Mouse (Mus musculus): ENCODE measurements around the gene Cadps2. TPM values are rescaled to one million over a fixed set of nuclear protein-coding genes. Genes with fewer than 3 reads are reported as not detected.

Cadps2 gene
- polyA plus RNA-seq, 1 experiment: 0.02 TPM

- Histone ChIP-seq H3K27me3 (ENCODE audit: control insufficient read depth, insufficient read depth, insufficient read length) (no peaks in the 10 kb centered on the region), H3K36me3 (ENCODE audit: control insufficient read depth, insufficient read depth) (no peaks in the 10 kb centered on the region), H3K4me2 (ENCODE audit: low read depth) (no peak overlapping the region), H3ac (ENCODE audit: control insufficient read depth, insufficient read length) (no peak overlapping the region), H3K4me3 (no peak overlapping the region), H3K79me2 (ENCODE audit: control insufficient read depth, insufficient read depth) (no peaks in the 10 kb centered on the region)
- no peak for TF ChIP-seq SRF (IDR thresholded peaks at IDR 0.05; ENCODE audit: control insufficient read depth, insufficient read length, low read depth)
- TF ChIP-seq TCF3 (IDR thresholded peaks at IDR 0.05; ENCODE audit: insufficient read length, low read depth): no peak
- TF ChIP-seq E2F4 (IDR thresholded peaks at IDR 0.05; ENCODE audit: insufficient read depth): no peak
- TF ChIP-seq POLR2AphosphoS2 (IDR thresholded peaks at IDR 0.05; ENCODE audit: insufficient read length, low read depth): no peak
- no peak for TF ChIP-seq REST (IDR thresholded peaks at IDR 0.05; ENCODE audit: insufficient read depth, insufficient read length)
- no peak for TF ChIP-seq USF1 (IDR thresholded peaks at IDR 0.05; ENCODE audit: low read depth)
- no peak for TF ChIP-seq POLR2A (IDR thresholded peaks at IDR 0.05; ENCODE audit: insufficient read length, low read depth)
- no peak for TF ChIP-seq MYOD1 (IDR thresholded peaks at IDR 0.05; ENCODE audit: control insufficient read depth in 1 of 3, insufficient read length in 2 of 3, low read depth in 2 of 3)
- TF ChIP-seq MYOG (IDR thresholded peaks at IDR 0.05; ENCODE audit: control insufficient read depth in 1 of 3, insufficient read depth in 1 of 3, insufficient read length in 2 of 3, low read depth in 2 of 3): no peak
- no peak for TF ChIP-seq CEBPB (IDR thresholded peaks at IDR 0.05; ENCODE audit: insufficient read depth, poor library complexity, severe bottlenecking)
- TF ChIP-seq MAX (IDR thresholded peaks at IDR 0.05; ENCODE audit: low read depth): no peak
These were observed 558.3 kb downstream of the Cadps2 start for GRCm38 (mm10) chr6:23280811-23281513.

GRCm38 (mm10) chr6:23273483-23273882, 565.7 kb downstream of the Cadps2 start:
- no peaks in the 10 kb centered on the region for H3K79me2 ChIP-seq (ENCODE audit: control insufficient read depth, insufficient read depth)
- no peak for TF ChIP-seq REST (IDR thresholded peaks at IDR 0.05; ENCODE audit: insufficient read depth, insufficient read length)
- no peak for TF ChIP-seq E2F4 (IDR thresholded peaks at IDR 0.05; ENCODE audit: insufficient read depth)
- no peak for TF ChIP-seq POLR2AphosphoS2 (IDR thresholded peaks at IDR 0.05; ENCODE audit: insufficient read length, low read depth)
- no peak for TF ChIP-seq TCF12 (IDR thresholded peaks at IDR 0.05; ENCODE audit: insufficient read depth, poor library complexity, severe bottlenecking)
- no peak for TF ChIP-seq TCF3 (IDR thresholded peaks at IDR 0.05; ENCODE audit: insufficient read length, low read depth)
- no peak for TF ChIP-seq USF1 (IDR thresholded peaks at IDR 0.05; ENCODE audit: low read depth)
- no peak for TF ChIP-seq CEBPB (IDR thresholded peaks at IDR 0.05; ENCODE audit: insufficient read depth, poor library complexity, severe bottlenecking)
- TF ChIP-seq MYOG (IDR thresholded peaks at IDR 0.05; ENCODE audit: control insufficient read depth in 1 of 3, insufficient read depth in 1 of 3, insufficient read length in 2 of 3, low read depth in 2 of 3): no peak
- TF ChIP-seq POLR2A (IDR thresholded peaks at IDR 0.05; ENCODE audit: insufficient read length, low read depth): no peak
- TF ChIP-seq MYOD1 (IDR thresholded peaks at IDR 0.05; ENCODE audit: control insufficient read depth in 1 of 3, insufficient read length in 2 of 3, low read depth in 2 of 3): no peak
- no peak for TF ChIP-seq MAX (IDR thresholded peaks at IDR 0.05; ENCODE audit: low read depth)
- no peak for TF ChIP-seq SRF (IDR thresholded peaks at IDR 0.05; ENCODE audit: control insufficient read depth, insufficient read length, low read depth)
- H3K4me2 ChIP-seq (ENCODE audit: low read depth): no peak overlapping the region
- H3K27me3 ChIP-seq (ENCODE audit: control insufficient read depth, insufficient read depth, insufficient read length): no peaks in the 10 kb centered on the region
- H3K36me3 ChIP-seq (ENCODE audit: control insufficient read depth, insufficient read depth): no peaks in the 10 kb centered on the region
- H3K4me3 ChIP-seq: no peak overlapping the region
- no peak overlapping the region for H3ac ChIP-seq (ENCODE audit: control insufficient read depth, insufficient read length)

- Histone ChIP-seq H3K27me3 (ENCODE audit: control insufficient read depth, insufficient read depth, insufficient read length) (no peaks in the 10 kb centered on the region), H3K79me2 (ENCODE audit: control insufficient read depth, insufficient read depth) (no peaks in the 10 kb centered on the region), H3ac (ENCODE audit: control insufficient read depth, insufficient read length) (no peak overlapping the region), H3K4me2 (ENCODE audit: low read depth) (no peak overlapping the region), H3K4me3 (no peak overlapping the region), H3K36me3 (ENCODE audit: control insufficient read depth, insufficient read depth) (no peaks in the 10 kb centered on the region)
- no peak for TF ChIP-seq USF1 (IDR thresholded peaks at IDR 0.05; ENCODE audit: low read depth)
- no peak for TF ChIP-seq E2F4 (IDR thresholded peaks at IDR 0.05; ENCODE audit: insufficient read depth)
- no peak for TF ChIP-seq REST (IDR thresholded peaks at IDR 0.05; ENCODE audit: insufficient read depth, insufficient read length)
- TF ChIP-seq CEBPB (IDR thresholded peaks at IDR 0.05; ENCODE audit: insufficient read depth, poor library complexity, severe bottlenecking): no peak
- no peak for TF ChIP-seq MAX (IDR thresholded peaks at IDR 0.05; ENCODE audit: low read depth)
- no peak for TF ChIP-seq MYOD1 (IDR thresholded peaks at IDR 0.05; ENCODE audit: control insufficient read depth in 1 of 3, insufficient read length in 2 of 3, low read depth in 2 of 3)
- no peak for TF ChIP-seq TCF3 (IDR thresholded peaks at IDR 0.05; ENCODE audit: insufficient read length, low read depth)
- TF ChIP-seq TCF12 (IDR thresholded peaks at IDR 0.05; ENCODE audit: insufficient read depth, poor library complexity, severe bottlenecking): no peak
- no peak for TF ChIP-seq POLR2A (IDR thresholded peaks at IDR 0.05; ENCODE audit: insufficient read length, low read depth)
- TF ChIP-seq POLR2AphosphoS2 (IDR thresholded peaks at IDR 0.05; ENCODE audit: insufficient read length, low read depth): no peak
- no peak for TF ChIP-seq SRF (IDR thresholded peaks at IDR 0.05; ENCODE audit: control insufficient read depth, insufficient read length, low read depth)
- TF ChIP-seq MYOG (IDR thresholded peaks at IDR 0.05; ENCODE audit: control insufficient read depth in 1 of 3, insufficient read depth in 1 of 3, insufficient read length in 2 of 3, low read depth in 2 of 3): no peak
These were observed 566.2 kb downstream of the Cadps2 start for GRCm38 (mm10) chr6:23272979-23273378.

GRCm38 (mm10) chr6:23272542-23272941, 566.7 kb downstream of the Cadps2 start:
- H3K27me3 ChIP-seq (ENCODE audit: control insufficient read depth, insufficient read depth, insufficient read length): no peaks in the 10 kb centered on the region
- no peak for TF ChIP-seq CEBPB (IDR thresholded peaks at IDR 0.05; ENCODE audit: insufficient read depth, poor library complexity, severe bottlenecking)
- TF ChIP-seq MYOG (IDR thresholded peaks at IDR 0.05; ENCODE audit: control insufficient read depth in 1 of 3, insufficient read depth in 1 of 3, insufficient read length in 2 of 3, low read depth in 2 of 3): no peak
- TF ChIP-seq POLR2A (IDR thresholded peaks at IDR 0.05; ENCODE audit: insufficient read length, low read depth): no peak
- TF ChIP-seq E2F4 (IDR thresholded peaks at IDR 0.05; ENCODE audit: insufficient read depth): no peak
- TF ChIP-seq USF1 (IDR thresholded peaks at IDR 0.05; ENCODE audit: low read depth): no peak
- no peak for TF ChIP-seq TCF12 (IDR thresholded peaks at IDR 0.05; ENCODE audit: insufficient read depth, poor library complexity, severe bottlenecking)
- TF ChIP-seq REST (IDR thresholded peaks at IDR 0.05; ENCODE audit: insufficient read depth, insufficient read length): no peak
- TF ChIP-seq MAX (IDR thresholded peaks at IDR 0.05; ENCODE audit: low read depth): no peak
- no peak for TF ChIP-seq SRF (IDR thresholded peaks at IDR 0.05; ENCODE audit: control insufficient read depth, insufficient read length, low read depth)
- TF ChIP-seq POLR2AphosphoS2 (IDR thresholded peaks at IDR 0.05; ENCODE audit: insufficient read length, low read depth): no peak
- TF ChIP-seq TCF3 (IDR thresholded peaks at IDR 0.05; ENCODE audit: insufficient read length, low read depth): no peak
- H3K4me2 ChIP-seq (ENCODE audit: low read depth): no peak overlapping the region
- H3ac ChIP-seq (ENCODE audit: control insufficient read depth, insufficient read length): no peak overlapping the region
- no peaks in the 10 kb centered on the region for H3K79me2 ChIP-seq (ENCODE audit: control insufficient read depth, insufficient read depth)
- H3K4me3 ChIP-seq: no peak overlapping the region
- no peaks in the 10 kb centered on the region for H3K36me3 ChIP-seq (ENCODE audit: control insufficient read depth, insufficient read depth)

All from myocyte (in vitro differentiated cells).